Mouse (Mus musculus): Measurements from ENCODE around the gene Pik3cg.

The Pik3cg gene

GRCm38 (mm10) chr12:32143782-32144181 is 64.7 kb downstream of the Pik3cg start:
- no peak for DNase-seq (ENCODE audit: low spot score)

- no peak for DNase-seq (ENCODE audit: low spot score)
Measured at GRCm38 (mm10) chr12:32143151-32143550, 65.3 kb downstream of the Pik3cg start.

- DNase-seq (ENCODE audit: low spot score), result no peak
Measured at GRCm38 (mm10) chr12:32141766-32142165, 66.7 kb downstream of the Pik3cg start.

- no peak for DNase-seq (ENCODE audit: low spot score)
Measured at GRCm38 (mm10) chr12:32138831-32139230, 69.6 kb downstream of the Pik3cg start.

GRCm38 (mm10) chr12:32138362-32138761 is 70.1 kb downstream of the Pik3cg start:
- no peak for DNase-seq (ENCODE audit: low spot score)

- no peak for DNase-seq (ENCODE audit: low spot score)
Measured at GRCm38 (mm10) chr12:32137542-32137941, 70.9 kb downstream of the Pik3cg start.

- DNase-seq (ENCODE audit: low spot score), result no peak
Measured at GRCm38 (mm10) chr12:32127599-32128507, 80.6 kb downstream of the Pik3cg start.

GRCm38 (mm10) chr12:32127158-32127557 is 81.3 kb downstream of the Pik3cg start:
- no peak for DNase-seq (ENCODE audit: low spot score)

GRCm38 (mm10) chr12:32124456-32124855 is 84.0 kb downstream of the Pik3cg start:
- DNase-seq (ENCODE audit: low spot score), result no peak

GRCm38 (mm10) chr12:32124030-32124429 is 84.4 kb downstream of the Pik3cg start:
- DNase-seq (ENCODE audit: low spot score), result no peak

GRCm38 (mm10) chr12:32123559-32123958 is 84.9 kb downstream of the Pik3cg start:
- DNase-seq (ENCODE audit: low spot score), result peak; percentile 24

Measured in testis, postnatal 14 days (tissue).